ENCODE assay signal across 12 mouse cellular contexts in the genomic region with DNA sequence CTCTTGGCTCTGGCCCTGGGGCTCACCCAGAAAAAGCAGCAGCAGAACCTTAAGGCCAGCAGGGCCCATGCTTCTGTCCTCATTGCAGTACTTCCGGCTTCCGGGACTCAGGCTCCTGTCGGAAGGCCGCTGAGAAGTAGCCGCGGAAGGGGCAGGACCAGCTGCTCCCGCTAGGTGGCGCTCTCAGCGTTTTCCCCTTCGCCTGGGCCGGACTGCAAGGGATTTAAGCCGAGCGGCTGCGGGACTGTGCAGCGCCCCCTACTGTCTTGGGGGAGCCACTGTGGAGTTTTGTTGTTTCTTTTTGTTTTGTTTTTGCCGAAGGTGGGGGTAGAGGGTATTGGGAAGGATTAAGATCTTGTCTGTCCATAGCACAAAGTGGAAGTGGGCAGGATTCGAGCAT. TPM values are rescaled to one million over a fixed set of nuclear protein-coding genes. Genes with fewer than 3 reads are reported as not detected.
DNase-seq lines count a peak whose midpoint lies in the region; ATAC-seq and TF ChIP-seq lines count a peak whose summit lies in the region.
"Had no signal": no experiment of that assay in that cellular context is flagged by ENCODE, and none has a peak within 500 bp of the region (broad histone marks: within the 10 kb centered on the region; RNA-seq: fewer than 3 reads in every experiment).

Gene Prss48 (minus strand): TSS at position 69 of the 400 bp plus-strand sequence.

- H3K9ac ChIP-seq in heart, postnatal 0 days (replicated peaks; ENCODE audit: low read depth, low read length) = no peak within 1 kb of the TSS
- H3K9ac ChIP-seq in lung, embryonic 15.5 days = no peak within 1 kb of the TSS
- H3K9ac ChIP-seq in hindbrain, embryonic 14.5 days = no peak within 1 kb of the TSS
- H3K9ac ChIP-seq: stomach, embryonic 15.5 days had no signal

- no peak for TF ChIP-seq EP300 in heart, postnatal 0 days (IDR thresholded peaks at IDR 0.05; ENCODE audit: low read depth)

- no peak within 1 kb of the TSS for H3K4me2 ChIP-seq in heart, postnatal 0 days (ENCODE audit: low read depth, low read length)
- H3K4me2 ChIP-seq in lung, embryonic 15.5 days = no peak within 1 kb of the TSS
- no peak within 1 kb of the TSS for H3K4me2 ChIP-seq in hindbrain, embryonic 14.5 days (replicated peaks)
- H3K4me2 ChIP-seq: stomach, embryonic 15.5 days had no signal

- H3K27ac ChIP-seq in heart, postnatal 0 days (ENCODE audit: low read depth) = no peak within 1 kb of the TSS
- H3K27ac ChIP-seq in lung, embryonic 15.5 days = peak within 1 kb of the TSS; percentile 48
- no peak within 1 kb of the TSS for H3K27ac ChIP-seq in hindbrain, embryonic 14.5 days
- H3K27ac ChIP-seq: stomach, embryonic 15.5 days had no signal

- intact Hi-C loops in heart, postnatal 25 days (cut with DNase I) = no loop called here

- 74% methylated on average over 17 of the region's 17 CpGs for WGBS in heart, postnatal 0 days
- 72% methylated on average over 17 of the region's 17 CpGs for WGBS in lung, embryonic 15.5 days
- 75% methylated on average over 17 of the region's 17 CpGs for WGBS in hindbrain, embryonic 14.5 days

- no peak for ATAC-seq in heart, postnatal 0 days (ENCODE audit: insufficient read depth, low read depth)
- no peak for ATAC-seq in lung, embryonic 15.5 days (ENCODE audit: borderline replicate concordance, extremely low read depth, low FRiP score, low TSS enrichment)
- ATAC-seq in hindbrain, embryonic 14.5 days (ENCODE audit: low FRiP score) = no peak

- H3K9me3 ChIP-seq in heart, postnatal 0 days (replicated peaks; ENCODE audit: control insufficient read depth, low read length) = no peaks in the 10 kb centered on the region
- H3K9me3 ChIP-seq in lung, embryonic 15.5 days = no peaks in the 10 kb centered on the region
- no peaks in the 10 kb centered on the region for H3K9me3 ChIP-seq in hindbrain, embryonic 14.5 days (ENCODE audit: control insufficient read depth, low read length)
- H3K9me3 ChIP-seq: stomach, embryonic 15.5 days had no signal

- peak; percentile 13; the same call in 1 of the 2 replicates for TF ChIP-seq CTCF in heart, postnatal 0 days (IDR thresholded peaks at IDR 0.05; ENCODE audit: low read depth)

- no peaks in the 10 kb centered on the region for H3K36me3 ChIP-seq in heart, postnatal 0 days (replicated peaks; ENCODE audit: control insufficient read depth, insufficient read depth, low read length)
- H3K36me3 ChIP-seq in lung, embryonic 15.5 days = no peaks in the 10 kb centered on the region
- no peaks in the 10 kb centered on the region for H3K36me3 ChIP-seq in hindbrain, embryonic 14.5 days (replicated peaks; ENCODE audit: control insufficient read depth, insufficient read depth)
- H3K36me3 ChIP-seq: stomach, embryonic 15.5 days had no signal

- H3K4me3 ChIP-seq in heart, postnatal 0 days (ENCODE audit: low read depth, low read length) = no peak within 1 kb of the TSS
- no peak within 1 kb of the TSS for H3K4me3 ChIP-seq in lung, embryonic 15.5 days
- no peak within 1 kb of the TSS for H3K4me3 ChIP-seq in hindbrain, embryonic 14.5 days (replicated peaks; ENCODE audit: low read length)
- H3K4me3 ChIP-seq: stomach, embryonic 15.5 days had no signal

- DNase-seq in heart, postnatal 0 days (ENCODE audit: low spot score) = no peak
- DNase-seq in heart, postnatal 25 days (ENCODE audit: low spot score) = no peak
- DNase-seq in urinary bladder, postnatal 14 days (ENCODE audit: low spot score) = peak; percentile 17
- DNase-seq in urinary bladder, adult 18-20 months (ENCODE audit: low spot score in 2 of 2) = no peak
- DNase-seq in c-Kit-positive CD71-positive TER-119-positive erythroid progenitor cells, embryonic 14.5 days (ENCODE audit: low spot score) = no peak
- no peak for DNase-seq in hindbrain, embryonic 14.5 days (ENCODE audit: low spot score)
- no peak for DNase-seq in kidney, adult 9 months
- DNase-seq: gastrocnemius, postnatal 14 days had no signal

- H3K27me3 ChIP-seq in heart, postnatal 0 days (ENCODE audit: control insufficient read depth, insufficient read depth, low read length) = no peaks in the 10 kb centered on the region
- H3K27me3 ChIP-seq in lung, embryonic 15.5 days = no peaks in the 10 kb centered on the region
- H3K27me3 ChIP-seq in hindbrain, embryonic 14.5 days (ENCODE audit: control insufficient read depth, insufficient read depth, low read length) = no peaks in the 10 kb centered on the region
- H3K27me3 ChIP-seq: stomach, embryonic 15.5 days had no signal

- H3K4me1 ChIP-seq in heart, postnatal 0 days (ENCODE audit: control insufficient read depth, insufficient read depth) = no peaks in the 10 kb centered on the region
- H3K4me1 ChIP-seq in lung, embryonic 15.5 days = no peaks in the 10 kb centered on the region
- no peaks in the 10 kb centered on the region for H3K4me1 ChIP-seq in hindbrain, embryonic 14.5 days (replicated peaks; ENCODE audit: control insufficient read depth, insufficient read depth, low read length)
- H3K4me1 ChIP-seq: stomach, embryonic 15.5 days had no signal

RNA-seq across cellular contexts. Expression of gene Prss48, which starts in this region (rescaled TPM):
- not detected in 2 replicates for total RNA-seq in heart, postnatal 0 days (2014; rRNA removed; ENCODE audit: low replicate concordance)
- polyA plus RNA-seq in heart, postnatal 0 days (2015; fragmentation: Nextera tagmentation; extraction: Ambion mirVana) = not detected in 2 replicates
- total RNA-seq in heart, postnatal 25 days (2021) = not detected
- polyA plus RNA-seq in lung, embryonic 15.5 days (2015; fragmentation: Nextera tagmentation; extraction: Ambion mirVana) = not detected in 2 replicates
- 0.21 TPM in 1 of 2 replicates, not detected in the other for polyA plus RNA-seq in hindbrain, embryonic 14.5 days (2014; fragmentation: Nextera tagmentation; extraction: Ambion mirVana)
- total RNA-seq: gastrocnemius, postnatal 14 days had no signal
- polyA plus RNA-seq: cortical plate, adult 2 months; large intestine, adult 2 months; stomach, embryonic 15.5 days had no signal
